Mouse (Mus musculus) spleen, adult 2 months (tissue): ENCODE measurements around the gene Cyb561d1. TPM values are rescaled to one million over a fixed set of nuclear protein-coding genes. Genes with fewer than 3 reads are reported as not detected.

Experiments used
- DNase-seq, 2 experiments: peaks; one replicate each; pipeline versions ENCODE4 v3.0.0 to v3.0.0-alpha.2; 2012 to 2021; ENCODE audit warnings: low spot score in 2 of 2, low read depth in 1 of 2
- H3K27ac ChIP-seq: fragments of 200-500 bp; 2 replicates; pipeline ENCODE4 v1.5.1; 2012; ENCODE audit warnings: low read length, inconsistent platforms; ENCODE audit not compliant: insufficient read depth
- H3K27me3 ChIP-seq: fragments of 200-500 bp; 2 replicates; pipeline ENCODE4 v1.6.1; 2012; ENCODE audit warnings: mild to moderate bottlenecking, moderate library complexity, low read length, inconsistent platforms; ENCODE audit not compliant: control insufficient read depth, insufficient read depth
- H3K36me3 ChIP-seq: fragments of 200-500 bp; 2 replicates; pipeline ENCODE4 v1.6.1; 2012; ENCODE audit warnings: mild to moderate bottlenecking, low read length, inconsistent platforms; ENCODE audit not compliant: control insufficient read depth, insufficient read depth
- H3K4me1 ChIP-seq: fragments of 200-500 bp; 2 replicates; pipeline ENCODE4 v1.6.1; 2011; ENCODE audit warnings: inconsistent platforms; ENCODE audit not compliant: control insufficient read depth, insufficient read depth, insufficient read length
- H3K4me3 ChIP-seq: fragments of 200-500 bp; 2 replicates; pipeline ENCODE4 v1.5.1; 2011; ENCODE audit warnings: mild to moderate bottlenecking, inconsistent platforms; ENCODE audit not compliant: insufficient read depth, insufficient read length; ENCODE audit errors: extremely low read depth
- CTCF ChIP-seq: fragments of 200-500 bp; IDR thresholded peaks from 2 replicates; pipeline ENCODE4 v1.5.1; 2011; ENCODE audit warnings: mild to moderate bottlenecking, inconsistent platforms; ENCODE audit not compliant: insufficient read depth, insufficient read length, insufficient replicate concordance; ENCODE audit errors: extremely low read depth
- POLR2A ChIP-seq: fragments of 200-500 bp; IDR thresholded peaks from 2 replicates; pipeline ENCODE4 v1.6.1; 2011; ENCODE audit warnings: low read depth, low read length, inconsistent platforms
- WGBS: fragments of 180-500 bp; shearing (Covaris S2); methylation state at CpG from one replicate; pipeline ENCODE4 v1.1.7; 2018; 5-methylcytosine and 5-hydroxymethylcytosine counted together
- polyA plus RNA-seq: library from polyadenylated mRNA; depleted of rRNA; stranded (reverse); fragments of >200 nt; gene quantifications from 2 replicates; pipeline ENCODE4 v1.2.3, GENCODE M21; 2012

The Cyb561d1 gene
- polyA plus RNA-seq, 1 experiment = 13.8 TPM

DNA sequence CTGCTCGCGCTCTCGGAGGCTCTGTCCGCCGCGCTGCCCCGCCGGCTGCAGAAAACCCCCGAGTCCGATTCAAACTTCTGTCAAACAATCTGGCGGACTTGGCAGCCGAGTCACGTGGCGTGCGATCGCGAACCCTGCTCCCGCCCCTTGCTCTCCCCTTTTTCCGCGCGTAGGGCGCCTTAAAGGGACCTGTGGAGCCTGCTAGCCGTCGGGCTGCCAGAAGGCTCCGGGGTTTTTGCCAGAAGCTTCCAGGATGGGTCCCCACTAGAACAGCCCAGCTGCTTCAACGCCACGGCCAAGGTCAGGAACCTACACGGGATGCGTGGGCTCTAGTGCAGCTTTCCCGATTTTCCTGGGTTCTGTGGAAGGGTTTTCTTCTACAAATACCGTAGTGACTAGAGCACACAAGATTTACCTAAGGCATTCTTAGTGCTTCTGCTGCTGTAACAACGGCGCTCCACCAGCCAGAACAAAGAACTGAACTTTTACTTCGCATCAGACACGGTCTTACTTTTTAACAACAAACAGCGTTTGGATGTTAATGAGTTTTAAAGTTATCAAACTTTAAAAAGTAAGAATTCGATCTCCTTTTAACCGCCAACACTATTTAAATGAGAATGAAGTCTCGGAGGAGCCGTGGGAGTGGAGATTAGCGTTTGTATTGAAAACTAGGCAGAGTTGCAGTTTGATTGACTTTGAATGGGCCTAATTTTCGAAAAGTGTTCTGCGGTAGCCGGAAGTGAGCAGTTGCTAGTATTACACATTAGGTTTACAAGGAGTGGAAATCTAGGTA, 25.7 kb upstream of the Cyb561d1 start, which contains the start of gene Sypl2:
TSS of gene Sypl2 (minus strand) at position 91 of the 793 bp plus-strand sequence.
- DNase-seq = no peak
- H3K36me3 ChIP-seq = no peaks in the 10 kb centered on the region
- peak within 1 kb of the TSS; percentile 46 for H3K4me3 ChIP-seq
- peaks cover 20% of the 10 kb centered on the region for H3K27me3 ChIP-seq
- peaks cover 9% of the 10 kb centered on the region; the same call in 1 of the 2 replicates for H3K4me1 ChIP-seq
- no peak within 1 kb of the TSS for H3K27ac ChIP-seq
- no peak for TF ChIP-seq CTCF
- TF ChIP-seq POLR2A = no peak
- 8% methylated on average over 44 of the region's 44 CpGs for WGBS

- H3K27me3 ChIP-seq = peaks cover 20% of the 10 kb centered on the region
- no peak overlapping the region for H3K27ac ChIP-seq
- H3K36me3 ChIP-seq = no peaks in the 10 kb centered on the region
- no peak for DNase-seq
- WGBS = 8% methylated on average over 60 of the region's 67 CpGs
- peaks cover 9% of the 10 kb centered on the region; the same call in 1 of the 2 replicates for H3K4me1 ChIP-seq
- TF ChIP-seq POLR2A (no peak), CTCF (no peak)
- H3K4me3 ChIP-seq = peak overlapping the region; percentile 46; the same call in 1 of the 2 replicates
Observed at GRCm38 (mm10) chr3:108225711-108226557, 24.9 kb upstream of the Cyb561d1 start.

GRCm38 (mm10) chr3:108220661-108221060, 19.6 kb upstream of the Cyb561d1 start:
- H3K4me3 ChIP-seq = no peak overlapping the region
- H3K36me3 ChIP-seq = no peaks in the 10 kb centered on the region
- H3K27me3 ChIP-seq = peaks cover 3% of the 10 kb centered on the region; the same call in 1 of the 2 replicates
- TF ChIP-seq CTCF (no peak), POLR2A (no peak)
- no peaks in the 10 kb centered on the region for H3K4me1 ChIP-seq
- DNase-seq = no peak
- H3K27ac ChIP-seq = no peak overlapping the region
- WGBS = 85% methylated on average over 3 of the region's 3 CpGs

DNA sequence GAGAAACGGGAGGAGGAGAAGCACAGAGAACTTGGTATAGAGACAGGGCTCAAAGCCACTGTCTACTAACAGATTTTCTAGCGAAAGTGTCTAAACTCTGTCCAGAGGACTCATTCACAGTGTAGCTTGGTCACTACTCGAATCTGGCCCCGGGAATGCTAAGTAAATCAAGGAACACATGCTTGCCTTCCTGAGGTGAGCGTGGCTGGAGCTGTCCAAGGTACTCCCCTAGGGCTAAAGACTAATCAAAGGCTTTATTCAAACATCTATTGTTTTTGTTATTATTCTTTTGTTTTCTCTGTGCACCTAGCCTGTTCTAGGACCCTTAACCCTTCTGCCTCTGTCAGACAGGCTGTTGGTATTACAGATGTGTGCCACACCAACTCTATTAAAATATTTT, 13.7 kb upstream of the Cyb561d1 start:
- Histone ChIP-seq H3K27ac (no peak overlapping the region), H3K27me3 (no peaks in the 10 kb centered on the region), H3K4me3 (no peak overlapping the region), H3K4me1 (peaks cover 3% of the 10 kb centered on the region; the same call in 1 of the 2 replicates), H3K36me3 (no peaks in the 10 kb centered on the region)
- 16% methylated on average over 5 of the region's 5 CpGs for WGBS
- no peak for TF ChIP-seq POLR2A
- no peak for TF ChIP-seq CTCF
- DNase-seq = no peak

DNA sequence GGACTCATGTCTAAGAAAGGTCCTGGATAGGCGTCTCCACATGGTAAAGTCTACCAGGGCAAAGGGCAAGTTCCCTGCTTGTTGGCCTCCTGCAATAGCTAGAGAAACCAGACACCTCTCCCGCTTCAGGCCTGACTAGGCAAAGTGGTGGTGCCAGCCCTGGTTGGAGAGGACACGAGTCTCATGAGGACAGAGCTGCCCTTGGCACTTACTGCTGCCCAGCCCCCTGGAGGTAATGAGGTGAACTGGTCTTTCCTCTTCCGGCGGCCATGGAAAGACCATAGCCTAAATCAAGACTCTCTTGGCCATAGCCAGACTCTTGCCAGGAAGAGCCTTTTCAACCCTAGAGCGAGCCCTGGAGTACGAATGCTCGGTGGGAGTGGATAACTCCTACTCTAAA, 11.4 kb upstream of the Cyb561d1 start:
- TF ChIP-seq POLR2A (no peak), CTCF (no peak)

GRCm38 (mm10) chr3:108211845-108212244, 10.8 kb upstream of the Cyb561d1 start:
- Histone ChIP-seq H3K4me1 (peaks cover 7% of the 10 kb centered on the region; the same call in 1 of the 2 replicates), H3K27me3 (no peaks in the 10 kb centered on the region), H3K27ac (no peak overlapping the region), H3K36me3 (no peaks in the 10 kb centered on the region), H3K4me3 (no peak overlapping the region)
- TF ChIP-seq POLR2A (no peak), CTCF (no peak)
- no peak for DNase-seq
- WGBS = 93% methylated on average over 6 of the region's 6 CpGs

More for the DNA sequence above, 11.4 kb upstream of the Cyb561d1 start:
- Histone ChIP-seq H3K4me3 (no peak overlapping the region), H3K27me3 (no peaks in the 10 kb centered on the region), H3K27ac (no peak overlapping the region), H3K36me3 (no peaks in the 10 kb centered on the region), H3K4me1 (peaks cover 7% of the 10 kb centered on the region; the same call in 1 of the 2 replicates)
- 83% methylated on average over 8 of the region's 8 CpGs for WGBS
- DNase-seq = no peak
